Mouse (Mus musculus) lung, postnatal 10 days (tissue): Measurements from ENCODE around the gene Zfp708.
"Not testable (repeated sequence)": the region's sequence is repeated elsewhere in the genome, so short reads cannot be mapped to it uniquely, and the experiment has no call there.

Experiments
- DNase-seq: peaks from one replicate; pipeline ENCODE4 v3.0.0; 2021

The Zfp708 gene

DNA sequence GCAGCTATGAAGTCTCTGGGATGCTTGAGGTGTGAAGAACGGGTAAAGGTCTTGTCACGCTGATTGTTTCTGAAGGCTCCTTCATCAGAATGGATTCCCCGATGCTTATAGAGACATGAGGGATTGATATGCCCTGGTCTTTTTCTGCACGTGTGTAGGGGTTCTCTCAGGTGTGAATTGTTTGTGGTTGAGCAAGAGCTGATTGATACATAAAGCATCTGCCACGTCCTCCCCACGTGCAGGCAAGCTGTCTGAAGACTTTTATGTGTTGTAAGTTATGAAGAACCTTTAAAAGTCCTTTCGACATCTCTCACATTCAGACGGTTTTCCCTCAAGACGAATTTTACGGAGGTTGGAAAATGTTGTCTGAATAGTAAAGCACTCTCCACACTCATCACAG lies at the start of gene Zfp708:
TSS of gene Zfp708 (minus strand) at position 101 of the 400 bp plus-strand sequence.
- no peak for DNase-seq

DNA sequence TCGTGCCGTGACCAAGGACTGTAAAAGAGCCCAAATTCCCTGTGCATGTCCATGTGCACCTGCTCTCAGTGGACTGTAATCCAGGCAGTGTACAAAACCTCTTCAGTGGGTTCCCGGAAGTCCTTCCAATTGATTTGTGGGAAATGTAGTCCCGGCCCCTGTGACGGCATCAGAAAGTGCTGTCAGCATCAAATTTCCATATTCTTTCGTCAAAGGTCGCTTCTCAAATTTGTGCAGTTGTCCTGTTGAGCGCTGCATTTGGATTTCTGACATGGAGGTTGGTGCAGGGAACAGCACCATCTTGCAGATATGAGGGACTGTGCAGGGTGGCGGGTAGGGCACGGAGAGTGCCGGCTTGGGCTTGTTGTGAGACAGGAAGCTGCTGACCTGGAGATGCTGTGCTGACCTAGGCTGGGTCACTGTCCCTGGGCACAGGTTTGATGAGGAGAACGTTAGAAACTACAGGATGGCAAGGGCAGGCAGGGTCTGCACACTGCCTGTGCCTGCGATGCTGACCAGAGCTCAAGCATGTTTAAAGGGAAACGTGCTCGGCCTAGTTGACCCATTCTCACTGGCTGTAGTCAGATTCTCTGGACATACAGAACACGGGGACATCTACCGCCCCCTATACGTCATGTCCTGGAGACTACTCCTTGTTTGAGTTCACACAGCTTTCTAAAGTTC lies 30.4 kb upstream of the Zfp708 start:
- DNase-seq, result peak; percentile 90

DNA sequence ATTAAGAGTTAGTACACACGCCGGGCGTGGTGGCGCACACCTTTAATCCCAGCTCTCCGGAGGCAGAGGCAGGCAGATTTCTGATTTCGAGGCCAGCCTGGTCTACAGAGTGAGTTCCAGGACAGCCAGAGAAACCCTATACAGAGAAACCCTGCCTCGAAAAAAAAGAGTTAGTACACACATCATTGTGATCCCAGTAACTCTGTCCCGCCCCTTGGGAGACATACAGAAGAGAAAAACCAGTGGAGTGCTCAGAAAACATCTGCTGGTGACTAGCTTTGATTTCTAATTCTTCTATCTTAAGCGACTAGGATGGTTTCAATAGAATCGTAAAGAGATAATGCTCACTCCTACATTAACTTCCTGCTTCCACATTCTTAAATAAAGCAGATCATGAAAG lies 29.7 kb upstream of the Zfp708 start:
- DNase-seq, result not testable (repeated sequence)

DNA sequence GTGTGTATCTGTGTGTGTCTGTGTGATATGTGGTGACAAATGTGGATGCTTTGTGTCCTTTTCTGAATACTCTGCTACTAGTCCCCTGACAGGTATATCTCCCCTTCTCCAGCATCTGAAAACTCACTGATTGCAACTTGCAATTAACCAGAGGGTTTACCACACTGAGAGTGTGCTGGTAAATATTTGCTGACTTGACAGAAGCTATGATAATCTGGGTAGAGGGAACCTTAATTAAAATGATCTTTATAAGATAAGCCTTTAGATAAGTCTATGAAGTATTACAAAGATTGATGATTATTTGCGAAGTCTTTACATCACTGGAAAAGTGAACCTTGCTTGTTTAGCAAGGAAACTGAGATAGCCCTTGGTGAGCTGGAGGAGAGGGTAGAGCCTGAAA lies 26.7 kb upstream of the Zfp708 start:
- no peak for DNase-seq

DNA sequence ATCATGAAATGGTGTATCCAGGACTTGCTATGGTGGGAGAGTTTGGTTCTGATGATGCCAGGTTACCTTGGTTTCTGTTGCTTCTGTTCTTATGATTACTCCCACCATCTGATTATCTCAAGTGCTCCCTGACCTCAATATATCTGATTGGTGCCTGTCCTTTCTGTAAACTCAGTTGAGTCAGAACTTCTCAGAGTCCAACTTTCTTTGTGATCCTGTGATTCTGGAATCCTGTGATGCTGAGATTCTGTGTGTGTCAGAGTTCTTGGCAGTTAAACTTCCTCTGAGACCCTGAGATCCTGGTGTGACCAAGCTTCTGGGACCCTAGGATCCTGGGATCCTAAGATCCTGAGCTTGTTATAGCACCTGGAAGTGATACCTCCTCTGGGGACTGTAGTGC lies 23.6 kb upstream of the Zfp708 start, which contains the start of gene Zfp759:
TSS of gene Zfp759 (plus strand) at position 301 of the 400 bp plus-strand sequence.
- not testable (repeated sequence) for DNase-seq

DNA sequence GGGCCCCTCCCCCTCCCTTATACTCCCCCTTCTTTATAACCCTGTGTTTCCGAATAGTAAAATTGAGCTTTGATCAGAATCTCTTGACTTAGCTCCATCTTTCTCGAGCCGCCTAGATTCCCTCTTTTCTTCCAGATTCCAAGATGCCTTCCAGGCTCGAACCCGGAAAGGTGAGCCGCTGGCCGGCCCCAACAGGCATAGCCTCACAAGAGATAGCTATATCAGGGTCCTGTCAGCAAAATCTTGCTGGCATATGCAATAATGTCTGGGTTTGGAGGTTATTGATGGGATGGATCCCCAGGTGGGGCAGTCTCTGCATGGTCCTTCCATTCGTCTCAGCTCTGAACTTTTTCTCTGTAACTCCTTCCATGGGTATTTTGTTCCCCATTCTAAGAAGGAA lies 18.4 kb upstream of the Zfp708 start, which contains the start of gene Rslcan18:
TSS of gene Rslcan18 (minus strand) at position 101 of the 400 bp plus-strand sequence.
- not testable (repeated sequence) for DNase-seq

DNA sequence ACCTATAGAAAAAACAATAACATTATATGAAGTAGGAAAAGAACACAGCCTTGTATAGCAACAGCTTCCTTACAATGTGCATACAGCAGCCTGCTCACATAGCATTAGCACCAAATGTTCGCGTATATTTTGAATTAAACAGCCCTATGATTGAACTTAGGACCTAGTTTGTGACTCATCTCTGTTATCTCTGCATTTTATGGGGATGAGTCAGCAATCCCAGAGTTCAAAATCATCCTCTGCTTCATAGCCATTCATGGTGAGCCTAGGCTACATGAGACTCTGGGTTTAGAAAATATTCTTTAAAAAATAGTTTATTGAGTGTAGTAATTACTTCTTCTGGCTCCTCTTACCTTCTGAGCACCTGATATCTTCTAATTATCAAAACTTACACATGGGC lies 15.5 kb upstream of the Zfp708 start:
- DNase-seq, result no peak

DNA sequence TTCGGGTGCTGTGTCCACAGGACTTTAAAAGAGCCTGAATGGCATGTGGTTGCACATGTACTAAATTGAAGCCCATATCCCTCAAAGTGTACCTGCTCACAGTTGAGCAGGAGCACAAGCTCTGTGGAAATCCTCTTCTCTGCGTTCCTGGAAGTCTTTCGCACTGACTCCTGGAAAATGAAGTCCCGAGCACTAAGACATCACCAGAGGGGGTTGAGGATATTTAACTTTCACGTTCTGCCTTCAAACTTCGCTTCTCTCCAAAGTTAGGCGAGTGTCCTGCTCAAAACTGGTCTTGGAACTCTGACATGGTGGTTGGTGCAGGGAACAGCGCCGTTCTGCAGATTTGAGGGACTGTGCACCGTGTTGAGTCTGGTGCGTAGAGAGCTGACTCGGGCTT lies 14.3 kb upstream of the Zfp708 start:
- DNase-seq, result peak; percentile 14

DNA sequence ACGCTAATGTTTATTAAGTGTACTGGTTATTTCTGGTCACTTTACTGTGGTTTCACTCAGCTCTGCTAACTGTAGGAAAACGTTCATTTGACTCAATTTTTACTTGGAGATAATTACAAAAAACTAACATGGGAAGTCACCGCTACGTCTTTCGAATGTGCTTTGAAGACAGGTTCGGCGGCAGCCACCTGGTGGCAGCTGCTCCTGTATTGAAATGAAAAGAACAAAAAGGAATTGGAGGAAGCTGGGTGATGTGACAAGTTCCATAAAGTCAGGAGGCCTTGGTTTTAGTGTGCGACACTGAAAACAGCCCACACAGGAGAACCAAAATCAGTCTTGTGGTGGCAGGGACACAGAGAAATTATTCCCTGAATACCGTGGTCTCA lies 11.0 kb upstream of the Zfp708 start:
- DNase-seq, result no peak

DNA sequence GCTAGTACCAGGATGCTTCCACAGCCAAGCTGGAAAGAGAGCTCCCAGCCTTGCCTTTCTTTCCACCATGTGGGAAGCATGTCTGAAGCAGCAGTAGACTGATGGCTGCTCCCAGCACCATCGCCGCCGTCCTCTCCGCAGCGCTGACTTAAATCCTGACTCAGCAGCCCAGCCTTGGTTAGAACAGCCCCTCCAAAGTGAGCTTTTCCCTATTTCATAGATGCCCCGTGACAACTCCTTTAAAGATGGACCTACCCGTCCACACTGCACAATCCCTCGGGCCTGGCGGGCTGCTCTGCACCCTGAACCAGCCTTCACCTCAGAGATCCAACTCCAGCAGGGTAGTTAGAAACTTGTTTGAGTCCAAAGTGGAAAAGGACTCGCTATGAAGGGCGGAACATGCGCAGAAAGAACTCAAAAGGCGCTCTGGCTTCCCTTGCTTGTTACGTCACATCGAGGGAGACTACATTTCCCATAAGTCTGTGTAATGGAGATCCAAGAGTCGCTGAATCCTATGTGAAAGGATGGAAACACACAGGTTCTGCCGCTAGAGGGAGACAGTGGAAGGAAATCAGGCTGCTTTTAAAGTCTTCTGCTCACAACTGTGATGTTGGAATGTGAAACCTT lies 10.5 kb upstream of the Zfp708 start, which contains the start of gene Gm28557:
TSS of gene Gm28557 (minus strand) at position 411 of the 627 bp plus-strand sequence.
- DNase-seq, result peak; percentile 96

DNA sequence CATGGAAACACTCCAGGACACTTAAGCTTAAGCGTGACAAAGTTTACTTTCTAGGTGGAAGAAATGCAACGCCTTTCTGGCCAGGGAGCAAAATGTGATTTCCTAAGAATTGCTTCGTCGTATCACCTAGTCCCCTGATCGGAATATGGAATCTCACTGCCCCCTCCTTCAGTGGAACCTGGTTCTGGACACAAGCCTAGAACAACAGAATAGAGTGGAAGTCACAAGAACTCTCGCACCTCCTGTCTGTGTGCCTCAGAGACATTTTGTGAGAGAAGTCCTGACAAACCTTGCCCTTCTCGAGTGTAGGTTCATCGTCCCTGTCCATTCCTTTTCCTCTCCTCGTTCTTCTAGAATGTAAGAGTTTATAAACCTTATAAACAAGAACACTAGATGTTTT lies 9.9 kb upstream of the Zfp708 start:
- no peak for DNase-seq

DNA sequence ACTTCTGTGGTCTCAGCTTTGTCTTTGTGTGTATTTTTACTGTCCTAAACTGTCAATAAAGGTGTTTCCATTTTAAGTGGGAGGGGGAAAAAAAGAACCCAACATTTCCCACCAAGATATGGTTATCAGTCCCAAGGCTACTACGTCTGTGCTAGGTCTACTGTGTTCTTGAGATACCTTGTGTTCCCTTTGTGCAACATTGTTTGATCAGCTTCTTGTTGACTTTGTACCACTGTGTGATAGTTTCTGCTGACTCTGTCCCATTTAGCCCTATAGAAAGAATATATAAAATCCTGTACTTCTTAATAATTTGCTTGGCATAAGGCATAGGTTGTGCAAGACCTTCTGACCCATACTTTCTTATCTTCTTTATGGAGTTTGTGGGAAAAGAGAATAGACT lies 7.6 kb downstream of the Zfp708 start:
- DNase-seq, result no peak

DNA sequence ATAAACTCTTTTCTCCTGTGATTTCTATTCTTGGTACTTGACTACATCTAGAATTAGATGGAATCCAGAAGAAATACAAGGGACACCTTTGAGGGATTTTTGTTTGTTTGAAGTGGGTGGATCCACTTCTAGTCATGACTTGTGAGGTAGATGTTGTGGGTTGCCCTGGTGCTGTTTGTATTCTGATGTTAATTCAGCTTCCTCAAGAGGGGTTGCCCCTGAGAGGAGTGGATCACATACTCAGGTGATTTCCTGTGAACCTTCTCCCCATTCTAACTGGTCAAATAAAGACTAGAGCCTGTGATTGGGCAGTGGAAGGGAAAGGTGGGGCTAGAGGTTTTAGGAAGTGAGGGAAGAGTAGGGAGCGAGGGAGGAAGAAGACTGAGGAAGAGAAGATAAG lies 15.8 kb downstream of the Zfp708 start:
- no peak for DNase-seq

DNA sequence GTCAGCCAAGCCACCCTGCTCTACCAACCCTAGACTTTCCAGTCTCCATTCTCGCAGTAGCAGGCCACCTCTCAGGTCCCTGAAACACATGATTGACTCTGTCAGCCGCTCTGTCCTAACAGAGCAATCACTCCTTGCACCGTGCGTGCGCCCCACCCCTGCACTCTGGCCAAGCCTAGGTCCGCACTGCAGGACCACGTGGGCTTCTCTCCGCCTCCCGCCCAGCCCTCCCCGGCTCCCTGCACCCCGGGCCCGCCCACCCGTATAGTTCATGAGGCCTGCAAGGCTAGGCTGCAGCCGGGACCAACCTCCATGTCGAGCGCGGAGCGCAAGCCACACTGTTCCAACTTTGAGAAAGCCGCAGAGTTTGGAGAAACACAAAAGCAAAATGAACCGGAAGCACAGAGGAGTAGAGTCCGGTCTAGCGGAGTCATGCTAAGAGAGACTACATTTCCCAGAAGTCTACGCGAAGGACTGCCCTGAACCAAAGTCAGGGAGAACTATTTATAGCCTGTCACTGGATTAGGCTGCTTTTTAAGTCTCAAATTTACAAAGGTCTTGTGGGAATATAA lies 16.5 kb downstream of the Zfp708 start:
- DNase-seq, result peak; percentile 80

DNA sequence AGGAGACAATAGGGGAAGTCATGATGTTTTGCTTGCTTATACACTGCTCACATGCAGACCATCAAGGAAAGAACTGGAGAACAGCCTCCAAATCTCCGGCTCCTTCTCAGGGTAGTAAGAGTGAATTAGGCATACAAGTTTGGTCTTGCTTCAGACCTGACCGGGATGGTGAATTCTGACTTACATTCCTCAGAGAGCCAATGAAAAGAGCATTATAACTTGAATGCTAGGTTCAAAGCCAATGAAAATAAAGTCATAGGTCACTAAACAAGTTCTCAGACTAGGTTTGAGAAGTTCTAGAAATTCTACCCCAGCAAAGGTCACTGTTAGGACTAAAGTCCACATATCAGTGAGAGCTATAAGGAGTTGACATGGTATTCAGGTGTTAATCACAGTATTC lies 20.5 kb downstream of the Zfp708 start:
- no peak for DNase-seq

DNA sequence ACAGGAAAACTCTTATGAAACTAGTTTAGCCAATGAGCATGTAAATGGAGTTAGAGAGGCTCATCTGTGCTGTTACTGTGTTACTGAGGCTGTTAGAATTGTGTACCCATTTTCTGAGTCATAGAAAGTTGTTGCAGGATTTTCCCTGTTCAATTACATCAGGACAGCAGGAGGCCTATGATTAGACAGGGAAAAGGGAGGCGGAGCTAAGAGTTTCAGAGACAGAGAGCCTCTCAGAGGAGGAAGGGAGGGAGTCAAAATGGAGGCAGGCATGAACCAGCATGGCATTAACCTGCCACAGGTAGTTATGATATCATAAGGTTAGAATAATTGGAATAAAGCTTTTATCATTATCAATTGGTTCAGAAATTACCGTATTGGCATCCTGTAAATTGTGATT lies 25.0 kb downstream of the Zfp708 start:
- DNase-seq, result no peak

DNA sequence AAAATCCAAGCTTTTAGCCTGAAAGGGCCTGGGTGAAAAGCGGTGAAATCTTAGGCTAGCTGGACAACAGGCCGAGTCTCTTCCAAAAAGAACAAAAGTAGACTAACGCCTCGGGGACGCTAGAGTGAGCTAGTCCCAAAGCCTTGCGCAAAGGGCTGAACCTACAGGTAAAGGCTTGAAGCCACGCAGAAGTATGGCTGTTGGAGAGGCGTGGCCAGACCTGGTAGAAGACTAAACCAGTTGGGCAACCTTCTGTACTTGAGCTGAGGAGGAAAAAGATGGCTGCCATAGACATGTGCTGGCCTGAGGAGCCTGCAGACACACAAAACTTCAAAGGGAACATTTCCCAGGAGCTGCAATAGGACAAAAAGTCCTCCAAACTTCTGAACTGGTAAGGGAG lies 32.4 kb downstream of the Zfp708 start:
- DNase-seq, result no peak

DNA sequence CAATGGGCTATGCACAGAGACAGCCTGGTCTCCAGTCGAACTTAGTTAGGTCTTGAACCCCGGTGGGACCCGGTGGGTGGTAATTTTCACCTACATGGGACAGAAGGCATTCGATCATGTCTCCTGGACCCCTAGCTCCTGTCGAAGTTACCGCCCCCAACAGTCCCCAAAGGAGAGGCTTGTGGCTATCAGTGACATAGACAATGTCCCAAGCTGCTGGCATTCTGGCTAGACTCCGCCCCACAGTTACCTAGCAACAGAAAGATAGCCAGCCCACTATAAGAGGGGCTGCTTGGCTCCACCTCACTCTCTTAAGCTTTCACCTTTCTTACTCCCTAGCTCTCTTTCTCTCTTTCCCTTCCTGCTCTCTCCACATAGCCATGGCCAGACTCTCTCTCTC lies 35.3 kb downstream of the Zfp708 start:
- DNase-seq, result no peak

DNA sequence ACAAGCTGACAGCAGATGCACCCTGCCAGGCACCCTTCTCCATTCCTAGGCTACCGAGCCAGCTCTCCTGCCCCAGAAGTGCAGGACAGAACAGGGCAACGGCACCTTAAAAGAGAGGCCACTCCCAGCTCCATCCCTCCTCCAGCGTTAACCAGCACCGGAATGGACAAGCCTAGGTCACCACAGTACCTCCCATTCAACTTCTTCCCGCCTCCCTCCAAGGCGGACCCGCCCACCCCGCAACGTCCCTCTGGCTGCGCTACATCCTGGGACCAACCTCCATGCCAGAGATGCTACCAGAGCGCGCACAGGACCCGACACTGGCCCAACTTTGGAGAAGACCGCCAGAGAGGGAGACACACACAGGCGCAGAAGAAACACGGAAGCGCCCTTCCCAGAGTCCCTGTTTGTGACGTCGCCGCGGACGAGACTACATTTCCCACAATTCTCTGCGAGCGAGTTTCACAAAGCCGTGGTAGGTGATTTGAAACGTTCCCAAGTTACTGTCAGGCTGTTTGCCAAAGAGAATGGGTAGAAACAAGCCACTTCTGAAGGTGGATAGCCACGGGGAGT lies 36.9 kb downstream of the Zfp708 start, which contains the start of gene Zfp712:
TSS of gene Zfp712 (minus strand) at position 385 of the 573 bp plus-strand sequence.
- peak; percentile 96 for DNase-seq

DNA sequence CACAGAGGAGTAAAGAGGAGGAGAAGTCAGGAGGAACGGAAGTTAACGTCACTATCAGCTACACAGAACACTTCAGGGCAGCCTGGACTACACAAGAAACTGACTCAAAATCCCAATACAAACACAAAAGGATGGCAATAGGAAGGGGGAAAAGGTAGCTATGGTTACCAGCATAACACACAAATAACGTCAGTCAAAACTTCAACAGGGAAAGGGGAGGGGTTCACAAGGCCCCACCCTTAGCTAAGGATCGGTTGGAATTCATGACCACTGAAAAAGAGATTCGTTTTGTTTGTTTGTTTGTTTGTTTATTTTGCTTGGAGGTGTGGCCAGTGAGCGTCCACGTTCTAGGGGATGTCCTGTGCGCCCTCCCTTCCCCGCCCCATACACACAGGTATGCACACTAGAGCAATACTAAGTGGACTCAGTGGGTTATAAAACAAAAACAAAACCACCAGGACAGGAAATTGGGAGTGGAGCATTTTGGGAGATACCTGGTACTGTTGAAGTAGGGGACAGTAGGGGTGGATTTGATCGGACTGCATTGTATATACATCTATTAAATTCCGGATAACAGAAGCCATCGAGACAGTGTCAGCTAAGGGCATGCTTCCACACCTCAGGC lies 37.5 kb downstream of the Zfp708 start:
- peak; percentile 35 for DNase-seq
